Mouse (Mus musculus) neural tube, embryonic 11.5 days (tissue): Measurements from ENCODE around the gene Rundc3a. TPM values are rescaled to one million over a fixed set of nuclear protein-coding genes. Genes with fewer than 3 reads are reported as not detected.

Experiments used
- ATAC-seq: fragments of 200-750 bp; cut with Nextera tagmentation; 2 replicates; pipeline ENCODE4 v1.8.0; 2017; ENCODE audit warnings: moderate number of reproducible peaks, mild to moderate bottlenecking, moderate TSS enrichment, moderate library complexity; ENCODE audit not compliant: insufficient read depth, low FRiP score, low TSS enrichment
- DNase-seq: peaks from one replicate; pipeline ENCODE4 v3.0.0-alpha.2; 2015; ENCODE audit warnings: low spot score
- H3K27ac ChIP-seq: fragments of 300-500 bp; sonication (generic); 2 replicates; pipeline ENCODE4 v1.5.1; 2014; ENCODE audit warnings: low read depth, mild to moderate bottlenecking, low read length
- H3K27me3 ChIP-seq: fragments of 300-500 bp; sonication (generic); 2 replicates; pipeline ENCODE4 v1.6.1; 2014; ENCODE audit warnings: mild to moderate bottlenecking, low read length, mixed read lengths; ENCODE audit not compliant: control insufficient read depth, insufficient read depth
- H3K36me3 ChIP-seq: fragments of 300-500 bp; sonication (generic); 2 replicates; pipeline ENCODE4 v1.6.1; 2014; ENCODE audit warnings: mild to moderate bottlenecking, low read length, moderate library complexity, mixed read lengths; ENCODE audit not compliant: control insufficient read depth, insufficient read depth
- H3K4me1 ChIP-seq: fragments of 300-500 bp; sonication (generic); 2 replicates; pipeline ENCODE4 v1.6.1; 2014; ENCODE audit warnings: low read length, mixed read lengths; ENCODE audit not compliant: control insufficient read depth, insufficient read depth
- H3K4me2 ChIP-seq: fragments of 300-500 bp; sonication (generic); 2 replicates; pipeline ENCODE4 v1.6.1; 2014; ENCODE audit warnings: low read depth, mild to moderate bottlenecking, moderate library complexity
- H3K4me3 ChIP-seq: fragments of 300-500 bp; sonication (generic); 2 replicates; pipeline ENCODE4 v1.5.1; 2014; ENCODE audit warnings: low read depth, low read length
- H3K9ac ChIP-seq: fragments of 300-500 bp; sonication (generic); 2 replicates; pipeline ENCODE4 v1.6.1; 2014; ENCODE audit warnings: mild to moderate bottlenecking, low read length
- H3K9me3 ChIP-seq: fragments of 300-500 bp; sonication (generic); 2 replicates; pipeline ENCODE4 v1.6.1; 2016; ENCODE audit warnings: low read length; ENCODE audit not compliant: control insufficient read depth
- WGBS: fragments of 180-500 bp; shearing (Covaris S2); extraction: QIAGEN DNeasy Blood & Tissue Kit; methylation state at CpG from one replicate; pipeline ENCODE4 v1.1.7; 2014; 5-methylcytosine and 5-hydroxymethylcytosine counted together
- polyA plus RNA-seq: library from polyadenylated mRNA; unstranded; fragments of >200 nt; fragmentation: Nextera tagmentation; extraction: Ambion mirVana; gene quantifications from 2 replicates; pipeline ENCODE4 v1.2.1, GENCODE M21; 2014

The Rundc3a gene
- polyA plus RNA-seq, 1 experiment from 2014 or later, result 46.7 TPM

GRCm38 (mm10) chr11:102436471-102436790, 43.2 kb downstream of the Rundc3a start:
- Histone ChIP-seq H3K27me3 (0 out of 2 replicates have a peak, but pooled peaks cover 4% of the 10 kb centered on the region), H3K4me3 (no peak overlapping the region), H3K4me2 (no peak overlapping the region), H3K9me3 (no peaks in the 10 kb centered on the region), H3K36me3 (peaks cover 15% of the 10 kb centered on the region), H3K27ac (no peak overlapping the region), H3K9ac (no peak overlapping the region), H3K4me1 (peaks cover 17% of the 10 kb centered on the region)
- DNase-seq, result no peak
- WGBS, result 85% methylated on average over 10 of the region's 10 CpGs
- no peak for ATAC-seq

GRCm38 (mm10) chr11:102437120-102438061, 44.2 kb downstream of the Rundc3a start:
- ATAC-seq, result peak; percentile 55; the same call in 1 of the 2 replicates
- WGBS, result 3% methylated on average over 78 of the region's 87 CpGs
- H3K36me3 ChIP-seq, result peaks cover 15% of the 10 kb centered on the region

GRCm38 (mm10) chr11:102438212-102439092, 45.2 kb downstream of the Rundc3a start:
- ATAC-seq (peak; percentile 48; the same call in 1 of the 2 replicates), DNase-seq (peak; percentile 90)
- peak overlapping the region; percentile 79 for H3K4me2 ChIP-seq
- 8% methylated on average over 77 of the region's 77 CpGs for WGBS
- H3K36me3 ChIP-seq, result peaks cover 18% of the 10 kb centered on the region
- 0 out of 2 replicates have a peak, but pooled peaks cover 4% of the 10 kb centered on the region for H3K27me3 ChIP-seq
- H3K4me3 ChIP-seq, result peak overlapping the region; percentile 36
- no peaks in the 10 kb centered on the region for H3K9me3 ChIP-seq
- peaks cover 17% of the 10 kb centered on the region for H3K4me1 ChIP-seq
- H3K27ac ChIP-seq, result peak overlapping the region; percentile 63; the same call in 1 of the 2 replicates
- H3K9ac ChIP-seq, result peak overlapping the region; percentile 43

More at GRCm38 (mm10) chr11:102437120-102438061, 44.2 kb downstream of the Rundc3a start:
- Histone ChIP-seq H3K4me1 (peaks cover 17% of the 10 kb centered on the region), H3K4me3 (peak overlapping the region; percentile 36), H3K9ac (peak overlapping the region; percentile 43), H3K4me2 (peak overlapping the region; percentile 79), H3K27ac (peak overlapping the region; percentile 63), H3K27me3 (0 out of 2 replicates have a peak, but pooled peaks cover 4% of the 10 kb centered on the region), H3K9me3 (no peaks in the 10 kb centered on the region)
- DNase-seq, result peak; percentile 75

GRCm38 (mm10) chr11:102439093-102440082, 46.2 kb downstream of the Rundc3a start:
- WGBS, result 73% methylated on average over 14 of the region's 14 CpGs
- no peak for ATAC-seq
- no peak overlapping the region for H3K27ac ChIP-seq
- H3K36me3 ChIP-seq, result peaks cover 16% of the 10 kb centered on the region
- no peaks in the 10 kb centered on the region for H3K9me3 ChIP-seq
- no peak overlapping the region for H3K9ac ChIP-seq
- no peak overlapping the region for H3K4me3 ChIP-seq
- no peak overlapping the region for H3K4me2 ChIP-seq
- 0 out of 2 replicates have a peak, but pooled peaks cover 4% of the 10 kb centered on the region for H3K27me3 ChIP-seq
- DNase-seq, result no peak
- peaks cover 17% of the 10 kb centered on the region for H3K4me1 ChIP-seq

- H3K9me3 ChIP-seq, result no peaks in the 10 kb centered on the region
- no peak overlapping the region for H3K4me2 ChIP-seq
- no peak overlapping the region for H3K9ac ChIP-seq
- H3K27ac ChIP-seq, result no peak overlapping the region
- no peak for DNase-seq
- 90% methylated on average over 8 of the region's 8 CpGs for WGBS
- ATAC-seq, result no peak
- no peak overlapping the region for H3K4me3 ChIP-seq
- H3K36me3 ChIP-seq, result peaks cover 14% of the 10 kb centered on the region
- H3K4me1 ChIP-seq, result peaks cover 24% of the 10 kb centered on the region
- 0 out of 2 replicates have a peak, but pooled peaks cover 4% of the 10 kb centered on the region for H3K27me3 ChIP-seq
Measured at GRCm38 (mm10) chr11:102440255-102440654, 47.1 kb downstream of the Rundc3a start.

GRCm38 (mm10) chr11:102441434-102441833, 48.2 kb downstream of the Rundc3a start:
- peaks cover 14% of the 10 kb centered on the region for H3K36me3 ChIP-seq

GRCm38 (mm10) chr11:102442089-102442488, 48.9 kb downstream of the Rundc3a start:
- Histone ChIP-seq H3K4me1 (peaks cover 34% of the 10 kb centered on the region), H3K27me3 (0 out of 2 replicates have a peak, but pooled peaks cover 4% of the 10 kb centered on the region), H3K36me3 (peaks cover 14% of the 10 kb centered on the region), H3K4me3 (no peak overlapping the region), H3K27ac (no peak overlapping the region), H3K4me2 (no peak overlapping the region), H3K9ac (no peak overlapping the region), H3K9me3 (no peaks in the 10 kb centered on the region)
- WGBS, result 81% methylated on average over 6 of the region's 6 CpGs
- DNase-seq (no peak), ATAC-seq (no peak)

More at GRCm38 (mm10) chr11:102441434-102441833, 48.2 kb downstream of the Rundc3a start:
- Histone ChIP-seq H3K9ac (no peak overlapping the region), H3K4me3 (no peak overlapping the region), H3K27ac (no peak overlapping the region), H3K4me1 (peaks cover 36% of the 10 kb centered on the region), H3K27me3 (0 out of 2 replicates have a peak, but pooled peaks cover 4% of the 10 kb centered on the region), H3K4me2 (no peak overlapping the region), H3K9me3 (no peaks in the 10 kb centered on the region)
- no peak for DNase-seq
- 79% methylated on average over 3 of the region's 3 CpGs for WGBS
- no peak for ATAC-seq
